Mouse (Mus musculus): Measurements from ENCODE around the gene Mfsd12.

GRCm38 (mm10) chr10:81318589-81319329, 38.5 kb upstream of the Mfsd12 start:
- TF ChIP-seq CTCF (IDR thresholded peaks at IDR 0.05; ENCODE audit: low read depth), result no peak
- TF ChIP-seq EP300 (optimal IDR thresholded peaks at IDR 0.05), result no peak
